Mouse (Mus musculus) myocyte (in vitro differentiated cells): ENCODE results near the gene Pitx3. TPM values are rescaled to one million over a fixed set of nuclear protein-coding genes. Genes with fewer than 3 reads are reported as not detected.
A peak's percentile ranks its signal among the peaks of the same experiment; 100 is the strongest.
"Not testable (repeated sequence)": the region's sequence is repeated elsewhere in the genome, so short reads cannot be mapped to it uniquely, and the experiment has no call there.

Source experiments
- H3K27me3 ChIP-seq: one replicate; pipeline ENCODE4 v1.6.1; 2011; ENCODE audit not compliant: control insufficient read depth, insufficient read depth, insufficient read length
- H3K36me3 ChIP-seq: one replicate; pipeline ENCODE4 v1.6.1; 2011; ENCODE audit not compliant: control insufficient read depth, insufficient read depth
- H3K4me2 ChIP-seq: one replicate; pipeline ENCODE4 v1.6.1; 2011; ENCODE audit warnings: low read depth, control low read depth
- H3K4me3 ChIP-seq: one replicate; pipeline ENCODE4 v1.5.1; 2011; ENCODE audit warnings: mild to moderate bottlenecking, control low read depth, moderate library complexity
- H3K79me2 ChIP-seq: one replicate; pipeline ENCODE4 v1.6.1; 2011; ENCODE audit not compliant: control insufficient read depth, insufficient read depth
- H3ac ChIP-seq: one replicate; pipeline ENCODE4 v1.6.1; 2011; ENCODE audit not compliant: control insufficient read depth, insufficient read length
- CEBPB ChIP-seq: IDR thresholded peaks from 2 replicates; pipeline ENCODE4 v1.6.1; 2011; ENCODE audit warnings: mild to moderate bottlenecking, moderate library complexity; ENCODE audit not compliant: poor library complexity, insufficient read depth, severe bottlenecking
- E2F4 ChIP-seq: IDR thresholded peaks from one replicate; pipeline ENCODE4 v1.6.1; 2011; ENCODE audit warnings: mild to moderate bottlenecking, control low read depth, moderate library complexity; ENCODE audit not compliant: insufficient read depth
- MAX ChIP-seq: IDR thresholded peaks from one replicate; pipeline ENCODE4 v1.6.1; 2011; ENCODE audit warnings: low read depth, mild to moderate bottlenecking, control low read depth
- MYOD1 ChIP-seq, 3 experiments: IDR thresholded peaks; one replicate each; pipeline ENCODE4 v1.6.1; 2011; ENCODE audit warnings: control low read depth in 2 of 3, low read depth in 2 of 3, mild to moderate bottlenecking in 2 of 3, moderate library complexity in 1 of 3; ENCODE audit not compliant: insufficient read length in 2 of 3, control insufficient read depth in 1 of 3
- MYOG ChIP-seq, 3 experiments: IDR thresholded peaks; one replicate each; pipeline ENCODE4 v1.6.1; 2011; ENCODE audit warnings: control low read depth in 2 of 3, low read depth in 2 of 3, mild to moderate bottlenecking in 2 of 3; ENCODE audit not compliant: insufficient read length in 2 of 3, control insufficient read depth in 1 of 3, insufficient read depth in 1 of 3
- POLR2A ChIP-seq: IDR thresholded peaks from one replicate; pipeline ENCODE4 v1.6.1; 2011; ENCODE audit warnings: low read depth, mild to moderate bottlenecking, control low read depth, moderate library complexity; ENCODE audit not compliant: insufficient read length
- POLR2AphosphoS2 ChIP-seq: IDR thresholded peaks from one replicate; pipeline ENCODE4 v1.6.1; 2011; ENCODE audit warnings: low read depth, control low read depth; ENCODE audit not compliant: insufficient read length
- REST ChIP-seq: IDR thresholded peaks from one replicate; pipeline ENCODE4 v1.6.1; 2011; ENCODE audit warnings: mild to moderate bottlenecking, control low read depth, moderate library complexity; ENCODE audit not compliant: insufficient read depth, insufficient read length
- SRF ChIP-seq: IDR thresholded peaks from one replicate; pipeline ENCODE4 v1.6.1; 2011; ENCODE audit warnings: low read depth; ENCODE audit not compliant: control insufficient read depth, insufficient read length
- TCF12 ChIP-seq: IDR thresholded peaks from one replicate; pipeline ENCODE4 v1.6.1; 2011; ENCODE audit warnings: mild to moderate bottlenecking, control low read depth; ENCODE audit not compliant: poor library complexity, insufficient read depth, severe bottlenecking
- TCF3 ChIP-seq: IDR thresholded peaks from one replicate; pipeline ENCODE4 v1.6.1; 2011; ENCODE audit warnings: low read depth, control low read depth; ENCODE audit not compliant: insufficient read length
- USF1 ChIP-seq: IDR thresholded peaks from one replicate; pipeline ENCODE4 v1.6.1; 2011; ENCODE audit warnings: low read depth, mild to moderate bottlenecking, control low read depth, moderate library complexity
- polyA plus RNA-seq: library from polyadenylated mRNA; unstranded; fragments of >200 nt; fragmentation: generic; extraction: Trizol; gene quantifications from one replicate; pipeline ENCODE4 v1.2.1, GENCODE M21; 2012; ENCODE audit warnings: missing spikeins

Pitx3 gene
- polyA plus RNA-seq, 1 experiment: 9.3 TPM

- TF ChIP-seq MYOD1 (IDR thresholded peaks at IDR 0.05; ENCODE audit: control insufficient read depth in 1 of 3, insufficient read length in 2 of 3, low read depth in 2 of 3) (peak in 1 of 3 experiments; percentile 17), SRF (no peak)
- no peaks in the 10 kb centered on the region for H3K27me3 ChIP-seq
- peak overlapping the region; percentile 12 for H3K4me3 ChIP-seq
- H3K4me2 ChIP-seq: peak overlapping the region; percentile 71
- no peak overlapping the region for H3ac ChIP-seq
- H3K36me3 ChIP-seq: no peaks in the 10 kb centered on the region
- no peaks in the 10 kb centered on the region for H3K79me2 ChIP-seq
These were observed 12.8 kb downstream of the Pitx3 start for GRCm38 (mm10) chr19:46135297-46135696.

GRCm38 (mm10) chr19:46132577-46132976, 15.5 kb downstream of the Pitx3 start:
- Histone ChIP-seq H3K4me3 (no peak overlapping the region), H3K36me3 (no peaks in the 10 kb centered on the region), H3K27me3 (no peaks in the 10 kb centered on the region), H3K79me2 (no peaks in the 10 kb centered on the region), H3K4me2 (no peak overlapping the region), H3ac (no peak overlapping the region)
- TF ChIP-seq USF1: no peak
- no peak for TF ChIP-seq MAX
- no peak for TF ChIP-seq REST
- TF ChIP-seq E2F4: no peak
- TF ChIP-seq MYOD1 (IDR thresholded peaks at IDR 0.05; ENCODE audit: control insufficient read depth in 1 of 3, insufficient read length in 2 of 3, low read depth in 2 of 3): no peak
- no peak for TF ChIP-seq MYOG (IDR thresholded peaks at IDR 0.05; ENCODE audit: control insufficient read depth in 1 of 3, insufficient read depth in 1 of 3, insufficient read length in 2 of 3, low read depth in 2 of 3)
- no peak for TF ChIP-seq TCF12
- no peak for TF ChIP-seq POLR2A
- no peak for TF ChIP-seq CEBPB
- TF ChIP-seq TCF3: no peak
- TF ChIP-seq POLR2AphosphoS2: no peak
- TF ChIP-seq SRF: no peak

GRCm38 (mm10) chr19:46131694-46132525, 16.2 kb downstream of the Pitx3 start, which contains the start of gene Elovl3:
TSS of gene Elovl3 (plus strand) at chr19:46131897.
- Histone ChIP-seq H3K4me3 (no peak within 1 kb of the TSS), H3K36me3 (no peaks in the 10 kb centered on the region), H3K27me3 (no peaks in the 10 kb centered on the region), H3K4me2 (peak within 1 kb of the TSS; percentile 38), H3ac (no peak within 1 kb of the TSS), H3K79me2 (no peaks in the 10 kb centered on the region)
- no peak for TF ChIP-seq POLR2AphosphoS2
- TF ChIP-seq E2F4: no peak
- no peak for TF ChIP-seq CEBPB
- TF ChIP-seq MYOD1 (IDR thresholded peaks at IDR 0.05; ENCODE audit: control insufficient read depth in 1 of 3, insufficient read length in 2 of 3, low read depth in 2 of 3): no peak
- no peak for TF ChIP-seq TCF3
- TF ChIP-seq MAX: no peak
- TF ChIP-seq REST: no peak
- no peak for TF ChIP-seq MYOG (IDR thresholded peaks at IDR 0.05; ENCODE audit: control insufficient read depth in 1 of 3, insufficient read depth in 1 of 3, insufficient read length in 2 of 3, low read depth in 2 of 3)
- no peak for TF ChIP-seq TCF12
- TF ChIP-seq SRF: no peak
- no peak for TF ChIP-seq POLR2A

- H3K27me3 ChIP-seq: no peaks in the 10 kb centered on the region
- no peak overlapping the region for H3K4me3 ChIP-seq
- H3K36me3 ChIP-seq: no peaks in the 10 kb centered on the region
These were observed 16.8 kb downstream of the Pitx3 start for GRCm38 (mm10) chr19:46131283-46131682.

GRCm38 (mm10) chr19:46129737-46130136, 18.4 kb downstream of the Pitx3 start:
- not testable (repeated sequence) for H3K36me3 ChIP-seq, H3ac ChIP-seq, H3K27me3 ChIP-seq, H3K4me2 ChIP-seq, H3K4me3 ChIP-seq, H3K79me2 ChIP-seq

More at GRCm38 (mm10) chr19:46131283-46131682, 16.8 kb downstream of the Pitx3 start:
- no peaks in the 10 kb centered on the region for H3K79me2 ChIP-seq
- TF ChIP-seq TCF3 (no peak), USF1 (no peak), POLR2AphosphoS2 (no peak), CEBPB (no peak)
- H3K4me2 ChIP-seq: peak overlapping the region; percentile 38
- no peak overlapping the region for H3ac ChIP-seq
